Mouse (Mus musculus): Measurements from ENCODE around the gene Pcbp2. TPM values are rescaled to one million over a fixed set of nuclear protein-coding genes. Genes with fewer than 3 reads are reported as not detected.

Pcbp2 gene
- polyA plus RNA-seq, 1 experiment: 892 TPM

GRCm38 (mm10) chr15:102502254-102502840 lies 32.0 kb downstream of the Pcbp2 start:
- Histone ChIP-seq H3K79me2 (ENCODE audit: control insufficient read depth, insufficient read depth) (peaks cover 6% of the 10 kb centered on the region), H3K27me3 (ENCODE audit: control insufficient read depth, insufficient read depth, insufficient read length) (no peaks in the 10 kb centered on the region), H3ac (ENCODE audit: control insufficient read depth, insufficient read length) (no peak overlapping the region), H3K36me3 (ENCODE audit: control insufficient read depth, insufficient read depth) (peaks cover 74% of the 10 kb centered on the region), H3K4me2 (ENCODE audit: low read depth) (no peak overlapping the region), H3K4me3 (no peak overlapping the region)
- TF ChIP-seq POLR2AphosphoS2 (IDR thresholded peaks at IDR 0.05; ENCODE audit: insufficient read length, low read depth) (peak; percentile 35), CEBPB (IDR thresholded peaks at IDR 0.05; ENCODE audit: insufficient read depth, poor library complexity, severe bottlenecking) (no peak), TCF12 (IDR thresholded peaks at IDR 0.05; ENCODE audit: insufficient read depth, poor library complexity, severe bottlenecking) (no peak), E2F4 (IDR thresholded peaks at IDR 0.05; ENCODE audit: insufficient read depth) (no peak)

GRCm38 (mm10) chr15:102503447-102503846 lies 33.1 kb downstream of the Pcbp2 start, which contains the start of gene Gm10337:
Gm10337 (plus strand) TSS chr15:102503722.
- TF ChIP-seq SRF (IDR thresholded peaks at IDR 0.05; ENCODE audit: control insufficient read depth, insufficient read length, low read depth) (no peak), POLR2AphosphoS2 (IDR thresholded peaks at IDR 0.05; ENCODE audit: insufficient read length, low read depth) (no peak), CEBPB (IDR thresholded peaks at IDR 0.05; ENCODE audit: insufficient read depth, poor library complexity, severe bottlenecking) (no peak), MAX (IDR thresholded peaks at IDR 0.05; ENCODE audit: low read depth) (no peak), POLR2A (IDR thresholded peaks at IDR 0.05; ENCODE audit: insufficient read length, low read depth) (no peak), TCF3 (IDR thresholded peaks at IDR 0.05; ENCODE audit: insufficient read length, low read depth) (no peak), TCF12 (IDR thresholded peaks at IDR 0.05; ENCODE audit: insufficient read depth, poor library complexity, severe bottlenecking) (no peak), REST (IDR thresholded peaks at IDR 0.05; ENCODE audit: insufficient read depth, insufficient read length) (no peak), USF1 (IDR thresholded peaks at IDR 0.05; ENCODE audit: low read depth) (no peak), MYOG (IDR thresholded peaks at IDR 0.05; ENCODE audit: control insufficient read depth in 1 of 3, insufficient read depth in 1 of 3, insufficient read length in 2 of 3, low read depth in 2 of 3) (no peak), MYOD1 (IDR thresholded peaks at IDR 0.05; ENCODE audit: control insufficient read depth in 1 of 3, insufficient read length in 2 of 3, low read depth in 2 of 3) (no peak), E2F4 (IDR thresholded peaks at IDR 0.05; ENCODE audit: insufficient read depth) (no peak)
- Histone ChIP-seq H3K27me3 (ENCODE audit: control insufficient read depth, insufficient read depth, insufficient read length) (no peaks in the 10 kb centered on the region), H3K79me2 (ENCODE audit: control insufficient read depth, insufficient read depth) (no peaks in the 10 kb centered on the region), H3K36me3 (ENCODE audit: control insufficient read depth, insufficient read depth) (peaks cover 63% of the 10 kb centered on the region), H3K4me3 (no peak within 1 kb of the TSS), H3ac (ENCODE audit: control insufficient read depth, insufficient read length) (no peak within 1 kb of the TSS), H3K4me2 (ENCODE audit: low read depth) (no peak within 1 kb of the TSS)

- TF ChIP-seq USF1 (IDR thresholded peaks at IDR 0.05; ENCODE audit: low read depth): no peak
- no peak for TF ChIP-seq SRF (IDR thresholded peaks at IDR 0.05; ENCODE audit: control insufficient read depth, insufficient read length, low read depth)
- peak; percentile 89 for TF ChIP-seq POLR2AphosphoS2 (IDR thresholded peaks at IDR 0.05; ENCODE audit: insufficient read length, low read depth)
- no peak for TF ChIP-seq POLR2A (IDR thresholded peaks at IDR 0.05; ENCODE audit: insufficient read length, low read depth)
- no peak for TF ChIP-seq CEBPB (IDR thresholded peaks at IDR 0.05; ENCODE audit: insufficient read depth, poor library complexity, severe bottlenecking)
- Histone ChIP-seq H3K4me3 (no peak overlapping the region), H3K4me2 (ENCODE audit: low read depth) (no peak overlapping the region), H3K36me3 (ENCODE audit: control insufficient read depth, insufficient read depth) (peaks cover 56% of the 10 kb centered on the region), H3K79me2 (ENCODE audit: control insufficient read depth, insufficient read depth) (no peaks in the 10 kb centered on the region), H3ac (ENCODE audit: control insufficient read depth, insufficient read length) (no peak overlapping the region), H3K27me3 (ENCODE audit: control insufficient read depth, insufficient read depth, insufficient read length) (no peaks in the 10 kb centered on the region)
Observed at GRCm38 (mm10) chr15:102503924-102504782, 33.8 kb downstream of the Pcbp2 start.

- Histone ChIP-seq H3ac (ENCODE audit: control insufficient read depth, insufficient read length) (no peak overlapping the region), H3K36me3 (ENCODE audit: control insufficient read depth, insufficient read depth) (peaks cover 45% of the 10 kb centered on the region), H3K4me3 (no peak overlapping the region), H3K79me2 (ENCODE audit: control insufficient read depth, insufficient read depth) (no peaks in the 10 kb centered on the region), H3K4me2 (ENCODE audit: low read depth) (no peak overlapping the region), H3K27me3 (ENCODE audit: control insufficient read depth, insufficient read depth, insufficient read length) (no peaks in the 10 kb centered on the region)
- TF ChIP-seq SRF (IDR thresholded peaks at IDR 0.05; ENCODE audit: control insufficient read depth, insufficient read length, low read depth): no peak
- no peak for TF ChIP-seq TCF12 (IDR thresholded peaks at IDR 0.05; ENCODE audit: insufficient read depth, poor library complexity, severe bottlenecking)
- no peak for TF ChIP-seq MAX (IDR thresholded peaks at IDR 0.05; ENCODE audit: low read depth)
- TF ChIP-seq CEBPB (IDR thresholded peaks at IDR 0.05; ENCODE audit: insufficient read depth, poor library complexity, severe bottlenecking): no peak
- no peak for TF ChIP-seq USF1 (IDR thresholded peaks at IDR 0.05; ENCODE audit: low read depth)
- no peak for TF ChIP-seq E2F4 (IDR thresholded peaks at IDR 0.05; ENCODE audit: insufficient read depth)
- TF ChIP-seq REST (IDR thresholded peaks at IDR 0.05; ENCODE audit: insufficient read depth, insufficient read length): no peak
- peak; percentile 93 for TF ChIP-seq POLR2AphosphoS2 (IDR thresholded peaks at IDR 0.05; ENCODE audit: insufficient read length, low read depth)
- TF ChIP-seq MYOD1 (IDR thresholded peaks at IDR 0.05; ENCODE audit: control insufficient read depth in 1 of 3, insufficient read length in 2 of 3, low read depth in 2 of 3): no peak
- TF ChIP-seq POLR2A (IDR thresholded peaks at IDR 0.05; ENCODE audit: insufficient read length, low read depth): peak; percentile 43
- TF ChIP-seq MYOG (IDR thresholded peaks at IDR 0.05; ENCODE audit: control insufficient read depth in 1 of 3, insufficient read depth in 1 of 3, insufficient read length in 2 of 3, low read depth in 2 of 3): no peak
- no peak for TF ChIP-seq TCF3 (IDR thresholded peaks at IDR 0.05; ENCODE audit: insufficient read length, low read depth)
Observed at GRCm38 (mm10) chr15:102505073-102505769, 34.9 kb downstream of the Pcbp2 start.
